In genomic region chr12:16276301-16276700, GRCm38 (mm10) we compare ENCODE assay signal across 20 mouse cellular contexts.
DNase-seq lines count a peak whose midpoint lies in the region; ATAC-seq lines count a peak whose summit lies in the region.
"Had no signal": no experiment of that assay in that cellular context is flagged by ENCODE, and none has a peak within 500 bp of the region (broad histone marks: within the 10 kb centered on the region; RNA-seq: fewer than 3 reads in every experiment).

No protein-coding gene starts in this region.

- H3K4me1 ChIP-seq in kidney, embryonic 16.5 days (ENCODE audit: insufficient read depth, low read length), result no peaks in the 10 kb centered on the region
- H3K4me1 ChIP-seq: kidney, embryonic 15.5 days had no signal

- H3K9me3 ChIP-seq in kidney, embryonic 16.5 days (ENCODE audit: low read length), result no peaks in the 10 kb centered on the region
- H3K9me3 ChIP-seq: heart, embryonic 10.5 days; heart, embryonic 15.5 days; hindbrain, embryonic 15.5 days; kidney, embryonic 15.5 days had no signal

- H3K36me3 ChIP-seq in splenic B cell, adult 2 months (ENCODE audit: control insufficient read depth, insufficient read depth, low read length, poor library complexity, severe bottlenecking), result no peaks in the 10 kb centered on the region
- H3K36me3 ChIP-seq in kidney, embryonic 16.5 days (ENCODE audit: insufficient read depth, low read length), result no peaks in the 10 kb centered on the region
- H3K36me3 ChIP-seq: heart, embryonic 10.5 days; heart, embryonic 15.5 days; hindbrain, embryonic 15.5 days; kidney, embryonic 15.5 days had no signal

- WGBS in kidney, embryonic 16.5 days, result 88% methylated on average over 4 of the region's 4 CpGs

- peak; percentile 29 for DNase-seq in A20 (ENCODE audit: low read depth, low spot score)
- DNase-seq in CD4-positive helper T cell, adult 2 months (ENCODE audit: low read depth, low spot score), result peak; percentile 8
- peak; percentile 49 for DNase-seq in R1 (ENCODE audit: low read depth, low spot score)
- peak; percentile 40 for DNase-seq in splenic B cell, adult 2 months (ENCODE audit: low read depth, low spot score)
- DNase-seq in layer of hippocampus, adult 8-10 months (ENCODE audit: low spot score in 2 of 2), result no peak
- DNase-seq in urinary bladder, postnatal 10 days (ENCODE audit: low spot score), result no peak
- DNase-seq: adrenal gland, postnatal 10 days; cerebellum, adult 11 months; cerebellum, adult 8-10 months; cerebellum, postnatal 25 days; gastrocnemius, postnatal 36 days; heart, adult 18-20 months; kidney, adult 18-20 months had no signal

- no peak overlapping the region for H3K4me2 ChIP-seq in kidney, embryonic 16.5 days (replicated peaks; ENCODE audit: low read depth, low read length)
- H3K4me2 ChIP-seq: heart, embryonic 15.5 days; hindbrain, embryonic 15.5 days; kidney, embryonic 15.5 days had no signal

- H3K4me3 ChIP-seq in kidney, embryonic 16.5 days (ENCODE audit: low read length), result no peak overlapping the region
- H3K4me3 ChIP-seq: heart, embryonic 10.5 days; heart, embryonic 15.5 days; hindbrain, embryonic 15.5 days; kidney, embryonic 15.5 days had no signal

- ATAC-seq in kidney, embryonic 16.5 days (ENCODE audit: low FRiP score, low TSS enrichment), result no peak
- ATAC-seq: forebrain, embryonic 14.5 days; Patski had no signal

- H3K27me3 ChIP-seq in splenic B cell, adult 2 months (ENCODE audit: control insufficient read depth, insufficient read depth, low read length, poor library complexity, severe bottlenecking), result no peaks in the 10 kb centered on the region
- no peaks in the 10 kb centered on the region for H3K27me3 ChIP-seq in kidney, embryonic 16.5 days (ENCODE audit: insufficient read depth, low read length)
- H3K27me3 ChIP-seq: heart, embryonic 15.5 days; hindbrain, embryonic 15.5 days; kidney, embryonic 15.5 days; Patski had no signal

- no peak overlapping the region for H3K27ac ChIP-seq in kidney, embryonic 16.5 days (ENCODE audit: low read length)
- H3K27ac ChIP-seq: heart, embryonic 10.5 days; heart, embryonic 15.5 days; hindbrain, embryonic 15.5 days; kidney, embryonic 15.5 days had no signal

- H3K9ac ChIP-seq in kidney, embryonic 16.5 days (replicated peaks; ENCODE audit: low read length), result no peak overlapping the region
- H3K9ac ChIP-seq: heart, embryonic 15.5 days; hindbrain, embryonic 15.5 days; kidney, embryonic 15.5 days had no signal

Comparison
In these comparisons a context has a peak if more than half of its experiments do, and no peak if none do; other contexts are left out.
1. DNase-seq: peak in A20 (single experiment), CD4-positive helper T cell, adult 2 months (single experiment), R1 (single experiment) and splenic B cell, adult 2 months (single experiment); none in layer of hippocampus, adult 8-10 months (0 of 2) and urinary bladder, postnatal 10 days (single experiment).